Mouse (Mus musculus): ENCODE measurements at regions not wholly inside any gene's neighbourhood (a gene's known extent, or its start where the extent isn't known, plus 50 kb on each side); places are given as distances from the start of the nearest gene placed in this dataset.

GRCm38 (mm10) chr2:38420498-38420897, 81.4 kb downstream of the Lhx2 start:
- DNase-seq (ENCODE audit: low read depth, low spot score) = no peak

GRCm38 (mm10) chr2:38422406-38422805, 83.3 kb downstream of the Lhx2 start:
- DNase-seq (ENCODE audit: low read depth, low spot score) = no peak

GRCm38 (mm10) chr2:38423886-38424277, 84.8 kb downstream of the Lhx2 start:
- DNase-seq (ENCODE audit: low read depth, low spot score) = peak; percentile 41

- no peak for DNase-seq (ENCODE audit: low read depth, low spot score)
These were observed 85.3 kb downstream of the Lhx2 start for GRCm38 (mm10) chr2:38424278-38424931.

- DNase-seq (ENCODE audit: low read depth, low spot score) = no peak
These were observed 85.9 kb downstream of the Lhx2 start for GRCm38 (mm10) chr2:38424976-38425375.

DNA sequence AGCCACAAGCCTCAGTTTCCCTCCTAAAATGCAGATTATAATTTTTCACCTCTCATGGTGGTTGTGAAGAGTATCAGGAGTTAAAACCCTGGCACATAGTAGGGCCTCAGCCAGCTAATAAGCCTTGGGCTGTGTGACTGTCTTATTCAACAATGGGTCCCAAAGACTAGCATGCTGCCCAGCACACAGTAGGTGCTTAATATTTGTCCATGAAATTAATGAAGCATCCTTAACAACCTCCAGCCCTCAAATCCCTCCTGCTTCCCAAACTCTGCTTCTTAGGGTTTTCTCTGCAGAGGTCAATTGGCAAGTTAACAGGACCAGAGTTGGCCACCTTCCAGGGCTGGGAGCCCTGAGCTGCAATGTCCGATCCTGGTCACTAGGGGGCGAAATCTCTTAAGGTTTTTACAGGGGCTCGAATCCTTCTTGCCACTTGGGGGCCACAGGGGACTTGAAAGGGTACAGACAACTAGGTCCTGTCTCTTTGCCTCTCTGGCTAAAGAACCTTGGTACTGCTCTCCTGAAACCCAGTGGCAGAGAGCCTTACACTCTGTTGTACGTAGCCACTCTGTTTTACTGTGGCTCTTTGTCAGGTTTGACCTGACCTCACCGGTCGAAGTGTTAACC, 81.6 kb upstream of the Nek6 start:
- peak; percentile 65 for DNase-seq (ENCODE audit: low read depth, low spot score)

GRCm38 (mm10) chr2:38431546-38431945, 79.9 kb upstream of the Nek6 start:
- no peak for DNase-seq (ENCODE audit: low read depth, low spot score)

- peak; percentile 47 for DNase-seq (ENCODE audit: low read depth, low spot score)
These were observed 77.7 kb upstream of the Nek6 start for GRCm38 (mm10) chr2:38433736-38434135.

GRCm38 (mm10) chr2:38436701-38437100, 74.7 kb upstream of the Nek6 start:
- peak; percentile 24 for DNase-seq (ENCODE audit: low read depth, low spot score)

GRCm38 (mm10) chr2:38439191-38439590, 72.3 kb upstream of the Nek6 start:
- no peak for DNase-seq (ENCODE audit: low read depth, low spot score)

DNA sequence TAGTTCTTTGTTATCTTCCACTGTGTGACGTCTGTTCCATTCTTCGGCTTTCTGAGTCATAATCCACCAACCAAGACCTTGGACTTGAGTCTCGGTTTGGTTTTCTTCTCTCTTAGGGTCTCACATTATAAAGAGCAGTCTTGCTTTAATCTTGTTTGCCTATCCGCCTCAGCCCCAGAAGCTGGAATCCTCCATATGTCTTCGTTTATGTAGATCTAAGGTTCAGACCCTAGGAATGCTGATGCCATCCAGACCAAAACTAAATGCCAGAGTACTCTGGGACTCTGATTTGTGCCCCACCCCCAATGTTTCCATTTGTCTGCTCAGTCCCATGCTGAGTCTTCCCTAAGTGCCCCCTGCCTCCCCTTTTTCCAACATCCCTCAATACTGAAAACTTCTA, 71.5 kb upstream of the Nek6 start:
- no peak for DNase-seq (ENCODE audit: low read depth, low spot score)

DNA sequence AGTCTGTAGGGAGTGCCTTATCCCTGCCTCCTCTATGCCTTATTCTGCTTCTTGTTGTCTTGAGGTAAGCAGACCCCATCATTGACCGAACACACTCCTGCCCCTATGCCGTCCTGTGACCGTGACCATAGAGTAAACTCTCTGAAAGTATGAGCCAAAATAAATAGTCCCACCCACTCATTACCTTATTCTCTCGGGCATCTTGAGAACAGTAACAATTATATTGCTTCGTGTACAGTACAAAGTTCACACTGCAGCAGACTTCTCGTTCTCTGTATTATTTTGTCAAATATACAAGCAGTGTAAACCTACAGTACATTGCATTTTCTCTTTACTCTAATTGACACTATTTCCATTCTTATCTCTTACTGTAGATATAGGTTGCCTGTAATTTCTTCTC, 62.4 kb upstream of the Nek6 start:
- DNase-seq (ENCODE audit: low read depth, low spot score) = no peak

- no peak for DNase-seq (ENCODE audit: low read depth, low spot score)
These were observed 54.9 kb upstream of the Nek6 start for GRCm38 (mm10) chr2:38456571-38456970.

DNA sequence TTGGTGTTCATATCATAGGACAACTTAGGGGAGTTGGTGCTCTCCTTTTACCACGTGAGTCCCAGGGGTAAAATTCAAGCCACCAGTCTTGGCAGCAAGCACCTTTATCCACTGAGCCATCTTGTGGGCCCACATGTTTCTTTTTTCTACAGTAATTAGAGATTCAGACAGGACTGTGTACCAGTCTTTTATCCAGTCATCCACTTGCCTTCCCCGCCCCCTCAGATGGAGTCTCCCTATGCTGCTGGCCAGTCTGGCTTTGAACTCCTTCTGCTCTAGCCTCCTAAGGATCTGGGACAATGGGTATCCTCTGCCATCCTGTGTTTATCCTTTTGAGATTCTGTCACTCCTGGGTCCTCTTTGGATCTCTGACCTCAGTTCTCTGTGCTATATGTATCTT, 51.1 kb upstream of the Nek6 start:
- DNase-seq (ENCODE audit: low read depth, low spot score) = peak; percentile 11

- DNase-seq (ENCODE audit: low read depth, low spot score) = peak; percentile 71
These were observed 50.5 kb upstream of the Nek6 start for GRCm38 (mm10) chr2:38460825-38461540.
